Comparison of ENCODE assay signal across 14 mouse cellular contexts in the genomic region with DNA sequence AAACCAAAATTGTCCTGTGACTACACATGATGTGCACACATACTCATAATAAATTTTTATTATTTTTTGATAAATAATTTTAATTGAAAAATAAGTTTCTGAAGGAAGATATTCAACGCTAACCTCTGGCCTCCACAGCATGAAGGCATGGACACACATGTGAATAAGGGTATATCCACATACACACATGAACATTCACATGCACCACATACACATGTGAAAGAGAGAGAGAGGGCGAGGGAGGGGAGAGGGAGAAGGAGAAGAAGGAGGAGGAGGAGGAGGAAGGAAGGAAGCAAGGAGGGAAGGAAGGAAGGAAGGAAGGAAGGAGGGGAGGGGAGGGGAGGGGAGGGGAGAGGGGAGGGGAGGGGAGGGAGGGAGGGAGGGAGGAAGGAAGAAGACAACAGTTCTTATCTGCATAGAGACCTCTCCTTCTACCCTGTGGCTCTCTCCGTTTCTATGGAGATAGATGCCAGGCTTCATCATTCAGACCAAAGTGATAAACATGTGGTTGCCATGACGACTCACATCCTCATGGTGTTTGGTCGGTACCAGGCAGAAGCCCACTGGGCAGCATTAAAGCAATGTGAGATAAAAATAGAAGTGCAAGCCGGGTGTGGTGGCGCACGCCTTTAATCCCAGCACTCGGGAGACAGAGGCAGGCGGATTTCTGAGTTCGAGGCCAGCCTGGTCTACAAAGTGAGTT. TPM values are rescaled to one million over a fixed set of nuclear protein-coding genes. Genes with fewer than 3 reads are reported as not detected.
DNase-seq lines count a peak whose midpoint lies in the region; ATAC-seq lines count a peak whose summit lies in the region.
"Had no signal": no experiment of that assay in that cellular context is flagged by ENCODE, and none has a peak within 500 bp of the region (broad histone marks: within the 10 kb centered on the region; RNA-seq: fewer than 3 reads in every experiment).

No protein-coding gene starts in this region.

- H3K9me3 ChIP-seq in forebrain, embryonic 12.5 days, result no peaks in the 10 kb centered on the region
- no peaks in the 10 kb centered on the region for H3K9me3 ChIP-seq in forebrain, embryonic 10.5 days
- H3K9me3 ChIP-seq in hindbrain, embryonic 12.5 days (replicated peaks), result no peaks in the 10 kb centered on the region
- no peaks in the 10 kb centered on the region for H3K9me3 ChIP-seq in neural tube, embryonic 12.5 days
- H3K9me3 ChIP-seq: limb, embryonic 15.5 days had no signal

- no peak overlapping the region for H3K4me2 ChIP-seq in forebrain, embryonic 12.5 days
- H3K4me2 ChIP-seq in hindbrain, embryonic 12.5 days (replicated peaks), result no peak overlapping the region
- no peak overlapping the region for H3K4me2 ChIP-seq in neural tube, embryonic 12.5 days (replicated peaks)
- H3K4me2 ChIP-seq: limb, embryonic 15.5 days had no signal

- ATAC-seq in forebrain, embryonic 12.5 days (ENCODE audit: low FRiP score), result peak; percentile 71; the same call in 1 of the 2 replicates
- ATAC-seq in hindbrain, embryonic 12.5 days (ENCODE audit: low FRiP score), result peak; percentile 52; the same call in 1 of the 2 replicates
- ATAC-seq in neural tube, embryonic 12.5 days (ENCODE audit: low FRiP score, low read depth), result peak; percentile 68
- ATAC-seq: activated CD4-positive, CD25-positive, alpha-beta regulatory T cell, adult 4 months had no signal

- H3K4me3 ChIP-seq in forebrain, embryonic 12.5 days (replicated peaks), result no peak overlapping the region
- H3K4me3 ChIP-seq in forebrain, embryonic 10.5 days, result no peak overlapping the region
- no peak overlapping the region for H3K4me3 ChIP-seq in hindbrain, embryonic 12.5 days
- no peak overlapping the region for H3K4me3 ChIP-seq in neural tube, embryonic 12.5 days
- H3K4me3 ChIP-seq: limb, embryonic 15.5 days had no signal

- no peaks in the 10 kb centered on the region for H3K36me3 ChIP-seq in forebrain, embryonic 12.5 days (replicated peaks)
- H3K36me3 ChIP-seq in forebrain, embryonic 10.5 days (replicated peaks), result no peaks in the 10 kb centered on the region
- H3K36me3 ChIP-seq in hindbrain, embryonic 12.5 days, result no peaks in the 10 kb centered on the region
- H3K36me3 ChIP-seq in neural tube, embryonic 12.5 days, result no peaks in the 10 kb centered on the region
- H3K36me3 ChIP-seq: limb, embryonic 15.5 days had no signal

- H3K4me1 ChIP-seq in forebrain, embryonic 12.5 days, result peaks cover 6% of the 10 kb centered on the region; the same call in 1 of the 2 replicates
- H3K4me1 ChIP-seq in forebrain, embryonic 10.5 days, result peaks cover 22% of the 10 kb centered on the region
- peaks cover 3% of the 10 kb centered on the region; the same call in 1 of the 2 replicates for H3K4me1 ChIP-seq in hindbrain, embryonic 12.5 days
- no peaks in the 10 kb centered on the region for H3K4me1 ChIP-seq in neural tube, embryonic 12.5 days

- no peak for DNase-seq in forebrain, embryonic 10.5 days (ENCODE audit: extremely low spot score, low spot score)
- peak; percentile 86 for DNase-seq in R1 (ENCODE audit: low read depth, low spot score)
- no peak for DNase-seq in layer of hippocampus, adult 9-10 months (ENCODE audit: low spot score)
- no peak for DNase-seq in gastrocnemius, postnatal 4 days (ENCODE audit: low spot score in 2 of 2)
- no peak for DNase-seq in heart, adult 9 months (ENCODE audit: low spot score in 2 of 2)
- DNase-seq: gastrocnemius, postnatal 14 days; layer of hippocampus, adult 9-11 months had no signal

- WGBS in forebrain, embryonic 12.5 days, result 72% methylated on average over 10 of the region's 11 CpGs
- WGBS in forebrain, embryonic 10.5 days, result 83% methylated on average over 10 of the region's 11 CpGs
- 70% methylated on average over 10 of the region's 11 CpGs for WGBS in hindbrain, embryonic 12.5 days
- 72% methylated on average over 10 of the region's 11 CpGs for WGBS in neural tube, embryonic 12.5 days

- no peak overlapping the region for H3K27ac ChIP-seq in forebrain, embryonic 12.5 days
- H3K27ac ChIP-seq in forebrain, embryonic 10.5 days, result no peak overlapping the region
- no peak overlapping the region for H3K27ac ChIP-seq in hindbrain, embryonic 12.5 days
- no peak overlapping the region for H3K27ac ChIP-seq in neural tube, embryonic 12.5 days
- H3K27ac ChIP-seq: limb, embryonic 15.5 days; macrophage had no signal

- H3K27me3 ChIP-seq in forebrain, embryonic 12.5 days, result no peaks in the 10 kb centered on the region
- no peaks in the 10 kb centered on the region for H3K27me3 ChIP-seq in forebrain, embryonic 10.5 days (ENCODE audit: poor library complexity, severe bottlenecking)
- H3K27me3 ChIP-seq in hindbrain, embryonic 12.5 days, result no peaks in the 10 kb centered on the region
- no peaks in the 10 kb centered on the region for H3K27me3 ChIP-seq in neural tube, embryonic 12.5 days (replicated peaks)
- H3K27me3 ChIP-seq: limb, embryonic 15.5 days had no signal

- no peak overlapping the region for H3K9ac ChIP-seq in forebrain, embryonic 12.5 days
- H3K9ac ChIP-seq in hindbrain, embryonic 12.5 days, result no peak overlapping the region
- no peak overlapping the region for H3K9ac ChIP-seq in neural tube, embryonic 12.5 days
- H3K9ac ChIP-seq: limb, embryonic 15.5 days had no signal

RNA-seq across cellular contexts. Expression of gene Ap2s1, which starts 20.8 kb away (rescaled TPM):
- 254 and 263 TPM in 2 replicates for polyA plus RNA-seq in forebrain, embryonic 12.5 days (2016; fragmentation: Nextera tagmentation; extraction: Ambion mirVana)
- polyA plus RNA-seq in forebrain, embryonic 10.5 days (2016; fragmentation: Nextera tagmentation; extraction: Ambion mirVana), result 249 and 254 TPM in 2 replicates
- polyA plus RNA-seq in hindbrain, embryonic 12.5 days (2016; fragmentation: Nextera tagmentation; extraction: Ambion mirVana), result 262 and 292 TPM in 2 replicates
- polyA plus RNA-seq in neural tube, embryonic 12.5 days (2016; fragmentation: Nextera tagmentation; extraction: Ambion mirVana), result 286 and 298 TPM in 2 replicates
- total RNA-seq in gastrocnemius, postnatal 4 days (2021), result 100 to 1,000 TPM in 1 of 2 experiments, 10 to 100 TPM in 1; 86.6 to 106 TPM

RNA-seq across cellular contexts. Expression of gene Slc1a5, which starts 22.1 kb away (rescaled TPM):
- polyA plus RNA-seq in forebrain, embryonic 12.5 days (2016; fragmentation: Nextera tagmentation; extraction: Ambion mirVana), result 30.6 and 32.0 TPM in 2 replicates
- 44.3 and 46.2 TPM in 2 replicates for polyA plus RNA-seq in forebrain, embryonic 10.5 days (2016; fragmentation: Nextera tagmentation; extraction: Ambion mirVana)
- 20.2 and 20.5 TPM in 2 replicates for polyA plus RNA-seq in hindbrain, embryonic 12.5 days (2016; fragmentation: Nextera tagmentation; extraction: Ambion mirVana)
- polyA plus RNA-seq in neural tube, embryonic 12.5 days (2016; fragmentation: Nextera tagmentation; extraction: Ambion mirVana), result 17.8 and 18.9 TPM in 2 replicates
- total RNA-seq in gastrocnemius, postnatal 4 days (2021), result 10 to 100 TPM; 51.8 to 55.1 TPM

RNA-seq across cellular contexts. Expression of gene Ceacam9, which starts 37.3 kb away (rescaled TPM):
- polyA plus RNA-seq in forebrain, embryonic 12.5 days (2016; fragmentation: Nextera tagmentation; extraction: Ambion mirVana), result not detected in 2 replicates
- polyA plus RNA-seq in forebrain, embryonic 10.5 days (2016; fragmentation: Nextera tagmentation; extraction: Ambion mirVana), result not detected in 2 replicates
- polyA plus RNA-seq in hindbrain, embryonic 12.5 days (2016; fragmentation: Nextera tagmentation; extraction: Ambion mirVana), result not detected in 2 replicates
- not detected in 2 replicates for polyA plus RNA-seq in neural tube, embryonic 12.5 days (2016; fragmentation: Nextera tagmentation; extraction: Ambion mirVana)
- total RNA-seq in gastrocnemius, postnatal 4 days (2021), result not detected
- total RNA-seq: gastrocnemius, postnatal 14 days had no signal
- polyA plus RNA-seq: activated CD4-positive, CD25-positive, alpha-beta regulatory T cell, adult 4 months; C2C12; limb, embryonic 15.5 days; macrophage had no signal

RNA-seq across cellular contexts. Expression of gene Strn4, which starts 56.7 kb away (rescaled TPM):
- polyA plus RNA-seq in forebrain, embryonic 12.5 days (2016; fragmentation: Nextera tagmentation; extraction: Ambion mirVana), result 176 and 180 TPM in 2 replicates
- 120 and 122 TPM in 2 replicates for polyA plus RNA-seq in forebrain, embryonic 10.5 days (2016; fragmentation: Nextera tagmentation; extraction: Ambion mirVana)
- polyA plus RNA-seq in hindbrain, embryonic 12.5 days (2016; fragmentation: Nextera tagmentation; extraction: Ambion mirVana), result 180 and 183 TPM in 2 replicates
- 170 and 172 TPM in 2 replicates for polyA plus RNA-seq in neural tube, embryonic 12.5 days (2016; fragmentation: Nextera tagmentation; extraction: Ambion mirVana)
- 10 to 100 TPM; 66.6 to 78.7 TPM for total RNA-seq in gastrocnemius, postnatal 4 days (2021)

RNA-seq across cellular contexts. Expression of gene Fkrp, which starts 57.5 kb away (rescaled TPM):
- polyA plus RNA-seq in forebrain, embryonic 12.5 days (2016; fragmentation: Nextera tagmentation; extraction: Ambion mirVana), result 30.5 and 31.4 TPM in 2 replicates
- polyA plus RNA-seq in forebrain, embryonic 10.5 days (2016; fragmentation: Nextera tagmentation; extraction: Ambion mirVana), result 26.3 and 27.2 TPM in 2 replicates
- 38.7 and 39.1 TPM in 2 replicates for polyA plus RNA-seq in hindbrain, embryonic 12.5 days (2016; fragmentation: Nextera tagmentation; extraction: Ambion mirVana)
- polyA plus RNA-seq in neural tube, embryonic 12.5 days (2016; fragmentation: Nextera tagmentation; extraction: Ambion mirVana), result 35.7 and 36.2 TPM in 2 replicates
- total RNA-seq in gastrocnemius, postnatal 4 days (2021), result 10 to 100 TPM; 22.7 to 22.9 TPM
